Mouse (Mus musculus): ENCODE data around the gene Pde10a. TPM values are rescaled to one million over a fixed set of nuclear protein-coding genes. Genes with fewer than 3 reads are reported as not detected.

Pde10a gene
- total RNA-seq, 2 experiments from 2014 or later, result 59.0 to 83.7 TPM

- peak in 1 of 2 experiments; percentile 32 for DNase-seq (ENCODE audit: extremely low spot score in 1 of 2, low spot score in 2 of 2)
- intact Hi-C loops (cut with DNase I), result no loop called here
Observed at GRCm38 (mm10) chr17:8802889-8803799, 278.0 kb downstream of the Pde10a start.

GRCm38 (mm10) chr17:8807345-8807744 is 282.2 kb downstream of the Pde10a start:
- DNase-seq (ENCODE audit: extremely low spot score in 1 of 2, low spot score in 2 of 2), result no peak

GRCm38 (mm10) chr17:8809771-8810170 is 284.6 kb downstream of the Pde10a start:
- no peak for DNase-seq (ENCODE audit: extremely low spot score in 1 of 2, low spot score in 2 of 2)
- intact Hi-C loops (cut with DNase I), result loop anchor here (5.0 kb wide), 2 partner anchors 128 to 197 kb away; no protein-coding TSS in a partner anchor

More at GRCm38 (mm10) chr17:8807345-8807744, 282.2 kb downstream of the Pde10a start:
- intact Hi-C loops (cut with DNase I), result loop anchor here (5.0 kb wide), 2 partner anchors 130 to 195 kb away; no protein-coding TSS in a partner anchor

GRCm38 (mm10) chr17:8810201-8810600 is 285.0 kb downstream of the Pde10a start:
- intact Hi-C loops (cut with DNase I), result no loop called here

GRCm38 (mm10) chr17:8812228-8812865 is 287.2 kb downstream of the Pde10a start:
- peak in 1 of 2 experiments; percentile 37 for DNase-seq (ENCODE audit: extremely low spot score in 1 of 2, low spot score in 2 of 2)
- intact Hi-C loops (cut with DNase I), result no loop called here

More at GRCm38 (mm10) chr17:8810201-8810600, 285.0 kb downstream of the Pde10a start:
- no peak for DNase-seq (ENCODE audit: extremely low spot score in 1 of 2, low spot score in 2 of 2)

GRCm38 (mm10) chr17:8813773-8814491 is 288.8 kb downstream of the Pde10a start:
- intact Hi-C loops (cut with DNase I), result no loop called here
- peak in 1 of 2 experiments; percentile 61 for DNase-seq (ENCODE audit: extremely low spot score in 1 of 2, low spot score in 2 of 2)

- no peak for DNase-seq (ENCODE audit: extremely low spot score in 1 of 2, low spot score in 2 of 2)
- intact Hi-C loops (cut with DNase I), result no loop called here
Observed at GRCm38 (mm10) chr17:8815376-8815775, 290.2 kb downstream of the Pde10a start.

- intact Hi-C loops (cut with DNase I), result no loop called here
- DNase-seq (ENCODE audit: extremely low spot score in 1 of 2, low spot score in 2 of 2), result no peak
Observed at GRCm38 (mm10) chr17:8815864-8816263, 290.7 kb downstream of the Pde10a start.

GRCm38 (mm10) chr17:8818675-8819074 is 293.5 kb downstream of the Pde10a start:
- no peak for DNase-seq (ENCODE audit: extremely low spot score in 1 of 2, low spot score in 2 of 2)
- intact Hi-C loops (cut with DNase I), result no loop called here

- DNase-seq (ENCODE audit: extremely low spot score in 1 of 2, low spot score in 2 of 2), result no peak
- intact Hi-C loops (cut with DNase I), result no loop called here
Observed at GRCm38 (mm10) chr17:8823548-8823947, 298.4 kb downstream of the Pde10a start.

- no peak for DNase-seq (ENCODE audit: extremely low spot score in 1 of 2, low spot score in 2 of 2)
- intact Hi-C loops (cut with DNase I), result no loop called here
Observed at GRCm38 (mm10) chr17:8827204-8827603, 302.0 kb downstream of the Pde10a start.

- no peak for DNase-seq (ENCODE audit: extremely low spot score in 1 of 2, low spot score in 2 of 2)
- intact Hi-C loops (cut with DNase I), result no loop called here
Observed at GRCm38 (mm10) chr17:8831001-8831400, 305.8 kb downstream of the Pde10a start.

- intact Hi-C loops (cut with DNase I), result no loop called here
- no peak for DNase-seq (ENCODE audit: extremely low spot score in 1 of 2, low spot score in 2 of 2)
Observed at GRCm38 (mm10) chr17:8836292-8836691, 311.1 kb downstream of the Pde10a start.

GRCm38 (mm10) chr17:8838252-8838651 is 313.1 kb downstream of the Pde10a start:
- intact Hi-C loops (cut with DNase I), result no loop called here
- DNase-seq (ENCODE audit: extremely low spot score in 1 of 2, low spot score in 2 of 2), result no peak

GRCm38 (mm10) chr17:8839237-8840011 is 314.3 kb downstream of the Pde10a start:
- no peak for DNase-seq (ENCODE audit: extremely low spot score in 1 of 2, low spot score in 2 of 2)
- intact Hi-C loops (cut with DNase I), result no loop called here

GRCm38 (mm10) chr17:8841094-8841493 is 315.9 kb downstream of the Pde10a start:
- intact Hi-C loops (cut with DNase I), result no loop called here
- DNase-seq (ENCODE audit: extremely low spot score in 1 of 2, low spot score in 2 of 2), result no peak

GRCm38 (mm10) chr17:8841897-8842540 is 316.8 kb downstream of the Pde10a start:
- intact Hi-C loops (cut with DNase I), result no loop called here
- DNase-seq (ENCODE audit: extremely low spot score in 1 of 2, low spot score in 2 of 2), result no peak

- intact Hi-C loops (cut with DNase I), result no loop called here
- DNase-seq (ENCODE audit: extremely low spot score in 1 of 2, low spot score in 2 of 2), result no peak
Observed at GRCm38 (mm10) chr17:8842662-8843061, 317.5 kb downstream of the Pde10a start.

Data from left cerebral cortex, postnatal 10 days (tissue).